ENCODE assay signal across 8 mouse cellular contexts in the genomic region with DNA sequence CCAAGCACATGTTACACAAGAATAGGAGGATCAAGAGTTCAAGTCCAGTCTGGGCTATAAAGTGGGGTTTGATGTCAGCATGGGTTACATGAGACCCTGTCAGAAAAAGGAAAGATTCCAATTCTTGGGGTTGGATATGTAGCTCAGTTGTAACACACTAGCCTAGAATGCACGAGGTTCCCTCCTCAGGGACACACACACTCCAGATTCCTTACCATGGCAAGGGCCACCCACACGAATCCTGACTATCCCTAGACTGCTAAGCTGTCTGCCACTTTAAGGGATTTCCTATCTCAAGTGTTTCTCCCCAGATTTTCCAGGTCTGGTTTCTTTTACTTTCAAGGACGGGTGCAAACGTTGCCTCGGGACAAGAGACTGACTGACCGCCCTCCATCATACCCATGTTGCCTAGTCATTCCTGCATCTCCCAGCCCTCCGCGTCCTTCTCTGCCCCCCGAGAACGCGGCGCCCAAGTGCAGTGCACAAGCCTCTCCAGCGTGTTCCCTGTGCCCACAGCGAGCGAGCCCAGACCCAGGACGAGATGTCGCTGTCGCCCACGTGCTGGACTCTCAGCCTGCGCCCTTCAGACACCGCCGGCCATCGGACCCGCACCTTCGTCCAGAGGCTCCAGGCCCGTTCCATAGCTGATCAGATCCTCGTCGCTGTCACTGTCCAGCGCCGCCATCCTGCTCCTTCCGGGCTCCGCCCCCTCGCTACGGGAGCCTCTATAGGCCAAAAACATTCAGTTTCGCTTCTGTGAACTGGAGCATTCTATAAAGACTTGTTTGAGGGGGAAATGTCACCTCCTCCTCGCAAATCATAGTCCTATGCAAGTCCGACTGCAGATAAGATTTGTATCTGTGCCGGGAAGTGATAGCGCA. TPM values are rescaled to one million over a fixed set of nuclear protein-coding genes. Genes with fewer than 3 reads are reported as not detected.
DNase-seq lines count a peak whose midpoint lies in the region; ATAC-seq and TF ChIP-seq lines count a peak whose summit lies in the region.

TSS of gene Gpatch1 (minus strand) at position 712 of the 881 bp plus-strand sequence.

- H3K4me2 ChIP-seq in embryonic facial prominence, embryonic 12.5 days (replicated peaks): peak within 1 kb of the TSS; percentile 79
- H3K4me2 ChIP-seq in limb, embryonic 11.5 days (ENCODE audit: low read depth, severe bottlenecking): peak within 1 kb of the TSS; percentile 68
- H3K4me2 ChIP-seq in midbrain, embryonic 13.5 days (replicated peaks): peak within 1 kb of the TSS; percentile 66

- TF ChIP-seq CTCF in small intestine, adult 2 months (IDR thresholded peaks at IDR 0.05; ENCODE audit: extremely low read depth, insufficient read length, insufficient replicate concordance, low read depth, low read length): no peak

- H3K27ac ChIP-seq in embryonic facial prominence, embryonic 12.5 days: 0 out of 2 replicates have a peak within 1 kb of the TSS, but pooled peaks have one; percentile 57
- no peak within 1 kb of the TSS for H3K27ac ChIP-seq in limb, embryonic 11.5 days (replicated peaks; ENCODE audit: low read depth, low read length)
- H3K27ac ChIP-seq in midbrain, embryonic 13.5 days: peak within 1 kb of the TSS; percentile 82
- H3K27ac ChIP-seq in small intestine, adult 2 months (ENCODE audit: insufficient read depth, low read depth, low read length): peak within 1 kb of the TSS; percentile 18; the same call in 1 of the 2 replicates

- peaks cover 11% of the 10 kb centered on the region for H3K4me1 ChIP-seq in embryonic facial prominence, embryonic 12.5 days
- no peaks in the 10 kb centered on the region for H3K4me1 ChIP-seq in limb, embryonic 11.5 days (ENCODE audit: control insufficient read depth, insufficient read depth, low read length)
- peaks cover 30% of the 10 kb centered on the region for H3K4me1 ChIP-seq in midbrain, embryonic 13.5 days (replicated peaks)
- peaks cover 23% of the 10 kb centered on the region; the same call in 1 of the 2 replicates for H3K4me1 ChIP-seq in small intestine, adult 2 months (ENCODE audit: control insufficient read depth, insufficient read depth, insufficient read length, low read length)

- DNase-seq in 3134 (ENCODE audit: extremely low read depth, insufficient read length, low spot score): peak; percentile 78
- peak; percentile 94 to 95 for DNase-seq in adrenal gland, postnatal 36 days
- DNase-seq in heart, adult 18-20 months: peak; percentile 92 to 100
- DNase-seq in kidney, adult 18-20 months: peak; percentile 98
- DNase-seq in limb, embryonic 11.5 days (ENCODE audit: low spot score): peak; percentile 95

- H3K27me3 ChIP-seq in embryonic facial prominence, embryonic 12.5 days: no peaks in the 10 kb centered on the region
- no peaks in the 10 kb centered on the region for H3K27me3 ChIP-seq in limb, embryonic 11.5 days (ENCODE audit: control insufficient read depth, insufficient read depth, low read length)
- H3K27me3 ChIP-seq in midbrain, embryonic 13.5 days: no peaks in the 10 kb centered on the region
- no peaks in the 10 kb centered on the region for H3K27me3 ChIP-seq in small intestine, adult 2 months (ENCODE audit: control insufficient read depth, insufficient read depth, low read length)

- H3K9me3 ChIP-seq in embryonic facial prominence, embryonic 12.5 days: no peaks in the 10 kb centered on the region
- H3K9me3 ChIP-seq in limb, embryonic 11.5 days (ENCODE audit: control insufficient read depth, low read length): no peaks in the 10 kb centered on the region
- H3K9me3 ChIP-seq in midbrain, embryonic 13.5 days: no peaks in the 10 kb centered on the region

- peak within 1 kb of the TSS; percentile 90 for H3K4me3 ChIP-seq in embryonic facial prominence, embryonic 12.5 days
- H3K4me3 ChIP-seq in limb, embryonic 11.5 days (ENCODE audit: low read depth, low read length): peak within 1 kb of the TSS; percentile 90
- peak within 1 kb of the TSS; percentile 86 for H3K4me3 ChIP-seq in midbrain, embryonic 13.5 days (replicated peaks)
- H3K4me3 ChIP-seq in small intestine, adult 2 months (ENCODE audit: low read depth, low read length): peak within 1 kb of the TSS; percentile 86

- peak; percentile 44; the same call in 1 of the 2 replicates for TF ChIP-seq POLR2A in small intestine, adult 2 months (IDR thresholded peaks at IDR 0.05; ENCODE audit: low read depth, low read length)

- WGBS in embryonic facial prominence, embryonic 12.5 days: 1% methylated on average over 39 of the region's 39 CpGs
- 2% methylated on average over 39 of the region's 39 CpGs for WGBS in limb, embryonic 11.5 days
- 1% methylated on average over 39 of the region's 39 CpGs for WGBS in midbrain, embryonic 13.5 days
- WGBS in small intestine, adult 2 months: 1% methylated on average over 39 of the region's 39 CpGs

- peak; percentile 52; the same call in 1 of the 2 replicates for ATAC-seq in embryonic facial prominence, embryonic 12.5 days (ENCODE audit: insufficient number of reproducible peaks, insufficient read depth, low FRiP score, low TSS enrichment)
- ATAC-seq in limb, embryonic 11.5 days (ENCODE audit: insufficient number of reproducible peaks, low FRiP score, low TSS enrichment, low read depth): 0 out of 2 replicates have a peak, but pooled peaks have one; percentile 51
- peak; percentile 91 for ATAC-seq in midbrain, embryonic 13.5 days

- no peaks in the 10 kb centered on the region for H3K36me3 ChIP-seq in embryonic facial prominence, embryonic 12.5 days
- H3K36me3 ChIP-seq in limb, embryonic 11.5 days (ENCODE audit: control insufficient read depth, insufficient read depth, low read length): no peaks in the 10 kb centered on the region
- H3K36me3 ChIP-seq in midbrain, embryonic 13.5 days: no peaks in the 10 kb centered on the region
- H3K36me3 ChIP-seq in small intestine, adult 2 months (ENCODE audit: control insufficient read depth, insufficient read depth, low read length): no peaks in the 10 kb centered on the region

- H3K9ac ChIP-seq in embryonic facial prominence, embryonic 12.5 days: peak within 1 kb of the TSS; percentile 74
- peak within 1 kb of the TSS; percentile 76 for H3K9ac ChIP-seq in limb, embryonic 11.5 days (ENCODE audit: low read length)
- peak within 1 kb of the TSS; percentile 91 for H3K9ac ChIP-seq in midbrain, embryonic 13.5 days (replicated peaks)

RNA-seq across cellular contexts. Expression of gene Gpatch1, which starts in this region (rescaled TPM):
- total RNA-seq in adrenal gland, postnatal 36 days (2021): 10 to 100 TPM; 14.9 to 17.5 TPM
- 19.6 and 20.0 TPM in 2 replicates for polyA plus RNA-seq in embryonic facial prominence, embryonic 12.5 days (2016; fragmentation: Nextera tagmentation; extraction: Ambion mirVana)
- 10 to 100 TPM; 11.5 to 11.7 TPM for total RNA-seq in heart, adult 18-20 months (2021)
- polyA plus RNA-seq in limb, embryonic 11.5 days (2014; fragmentation: Nextera tagmentation; extraction: Ambion mirVana): 17.5 and 20.5 TPM in 2 replicates
- 21.4 and 23.6 TPM in 2 replicates for polyA plus RNA-seq in midbrain, embryonic 13.5 days (2015; fragmentation: Nextera tagmentation; extraction: Ambion mirVana)
- 0.89 and 2.2 TPM in 2 replicates for polyA plus RNA-seq in small intestine, adult 2 months (2012; rRNA removed)
